Mouse (Mus musculus) limb, embryonic 10.5 days (tissue): ENCODE data around the gene Myo16. TPM values are rescaled to one million over a fixed set of nuclear protein-coding genes. Genes with fewer than 3 reads are reported as not detected.

ENCODE experiments used
- DNase-seq: peaks from one replicate; pipeline ENCODE4 v3.0.0-alpha.2; 2017; ENCODE audit warnings: low spot score
- H3K27ac ChIP-seq: fragments of 300-500 bp; sonication (generic); 2 replicates; pipeline ENCODE4 v1.5.1; 2016; ENCODE audit warnings: mild to moderate bottlenecking
- H3K27me3 ChIP-seq: fragments of 300-500 bp; sonication (generic); 2 replicates; pipeline ENCODE4 v1.6.1; 2016; ENCODE audit warnings: low read depth, mild to moderate bottlenecking; ENCODE audit not compliant: poor library complexity, severe bottlenecking
- H3K36me3 ChIP-seq: fragments of 300-500 bp; sonication (generic); 2 replicates; pipeline ENCODE4 v1.6.1; 2016; ENCODE audit warnings: mild to moderate bottlenecking, moderate library complexity
- H3K4me1 ChIP-seq: fragments of 300-500 bp; sonication (generic); 2 replicates; pipeline ENCODE4 v1.6.1; 2016
- H3K4me3 ChIP-seq: fragments of 300-500 bp; sonication (generic); 2 replicates; pipeline ENCODE4 v1.5.1; 2016; ENCODE audit warnings: mild to moderate bottlenecking, moderate library complexity
- H3K9me3 ChIP-seq: fragments of 300-500 bp; sonication (generic); replicated peaks from 2 replicates; pipeline ENCODE4 v1.6.1; 2016; ENCODE audit warnings: mild to moderate bottlenecking
- WGBS: fragments of 180-500 bp; shearing (Covaris S2); methylation state at CpG from one replicate; pipeline ENCODE4 v1.1.7; 2016; 5-methylcytosine and 5-hydroxymethylcytosine counted together
- polyA plus RNA-seq: library from polyadenylated mRNA; unstranded; fragments of >200 nt; fragmentation: Nextera tagmentation; extraction: Ambion mirVana; gene quantifications from 2 replicates; pipeline ENCODE4 v1.2.1, GENCODE M21; 2016

Gene Myo16
- polyA plus RNA-seq: 0.08 and 0.20 TPM in 2 replicates

DNA sequence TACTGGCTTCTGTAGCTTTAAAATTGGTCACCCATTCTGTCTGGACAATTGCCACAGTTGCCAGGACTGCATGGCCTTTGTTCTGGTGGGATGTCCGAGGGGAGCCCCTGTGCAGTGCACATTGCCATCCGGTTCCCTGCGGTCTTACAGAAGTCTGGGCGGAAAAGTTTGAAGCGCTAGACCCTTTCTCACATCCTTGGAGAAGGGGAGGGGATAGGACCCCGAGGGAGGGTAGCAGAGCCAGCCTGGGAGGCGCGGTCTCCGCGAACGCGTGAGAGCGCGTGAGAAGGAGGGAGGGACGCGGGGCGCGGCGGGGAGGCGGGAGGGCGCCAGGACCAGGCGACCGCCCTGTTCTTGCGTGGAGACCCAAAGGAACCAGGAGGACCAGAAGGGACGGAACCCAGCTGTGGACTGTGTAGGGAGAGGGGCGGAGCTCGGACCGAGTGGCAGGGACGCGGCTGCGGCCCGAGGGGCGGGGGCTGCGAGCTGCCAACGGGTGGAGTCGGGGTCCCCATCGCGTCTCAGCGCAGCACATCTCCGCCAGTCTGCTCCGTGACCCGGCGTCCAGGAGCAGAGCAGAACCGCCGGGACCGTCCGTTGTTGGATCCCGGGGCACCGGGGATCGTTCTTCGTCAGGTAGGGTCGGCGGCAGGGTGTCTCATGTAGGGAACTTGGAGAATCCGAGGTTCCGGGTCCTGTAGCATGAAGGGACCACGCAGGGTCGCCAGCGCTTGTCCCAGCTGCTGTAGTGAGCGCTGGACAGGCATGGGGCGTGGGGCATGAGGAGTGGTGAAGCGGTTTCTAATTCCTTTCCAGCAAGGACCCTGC lies at the start of gene Myo16:
TSS of gene Myo16 (plus strand) at position 301 of the 828 bp plus-strand sequence.
- H3K27me3 ChIP-seq: peaks cover 37% of the 10 kb centered on the region
- H3K4me1 ChIP-seq: peaks cover 11% of the 10 kb centered on the region
- no peaks in the 10 kb centered on the region for H3K9me3 ChIP-seq
- no peaks in the 10 kb centered on the region for H3K36me3 ChIP-seq
- peak within 1 kb of the TSS; percentile 73 for H3K4me3 ChIP-seq
- WGBS: under 1% methylated on average over 61 of the region's 61 CpGs
- peak within 1 kb of the TSS; percentile 83 for H3K27ac ChIP-seq
- DNase-seq: peak; percentile 75

GRCm38 (mm10) chr8:10108516-10109271 lies 45.0 kb upstream of the Myo16 start:
- H3K4me1 ChIP-seq: no peaks in the 10 kb centered on the region
- no peaks in the 10 kb centered on the region for H3K9me3 ChIP-seq
- no peaks in the 10 kb centered on the region for H3K36me3 ChIP-seq
- H3K4me3 ChIP-seq: no peak overlapping the region
- H3K27me3 ChIP-seq: no peaks in the 10 kb centered on the region
- 90% methylated on average over 8 of the region's 8 CpGs for WGBS
- no peak for DNase-seq
- no peak overlapping the region for H3K27ac ChIP-seq

DNA sequence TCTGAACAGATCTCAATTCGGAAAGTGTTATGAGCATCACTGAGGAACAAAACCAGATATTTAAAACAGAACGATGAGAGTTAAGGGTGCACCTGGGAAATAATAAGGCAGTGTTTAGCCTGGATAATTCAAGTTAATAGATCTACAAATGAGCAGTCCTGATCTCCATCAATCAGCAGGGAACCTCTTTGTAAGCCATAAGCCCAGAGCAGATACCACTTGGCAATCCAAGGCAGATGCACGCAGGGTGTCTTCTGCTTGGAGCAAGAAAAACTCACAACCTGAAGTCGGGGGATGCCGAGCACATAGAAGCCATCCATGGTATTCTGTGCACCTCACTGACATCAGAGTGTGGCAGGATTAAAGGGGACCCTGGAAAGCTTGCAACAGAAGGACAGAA lies 31.0 kb upstream of the Myo16 start:
- no peak for DNase-seq
- Histone ChIP-seq H3K4me3 (no peak overlapping the region), H3K4me1 (no peaks in the 10 kb centered on the region), H3K27me3 (no peaks in the 10 kb centered on the region), H3K9me3 (no peaks in the 10 kb centered on the region), H3K36me3 (no peaks in the 10 kb centered on the region), H3K27ac (no peak overlapping the region)
- WGBS: 89% methylated on average over 5 of the region's 5 CpGs

GRCm38 (mm10) chr8:10123412-10123811 lies 30.3 kb upstream of the Myo16 start:
- Histone ChIP-seq H3K4me3 (no peak overlapping the region), H3K9me3 (no peaks in the 10 kb centered on the region), H3K27me3 (no peaks in the 10 kb centered on the region), H3K36me3 (no peaks in the 10 kb centered on the region), H3K4me1 (no peaks in the 10 kb centered on the region), H3K27ac (no peak overlapping the region)
- DNase-seq: no peak
- WGBS: 86% methylated on average over 2 of the region's 2 CpGs

GRCm38 (mm10) chr8:10125684-10126083 lies 28.0 kb upstream of the Myo16 start:
- Histone ChIP-seq H3K4me1 (no peaks in the 10 kb centered on the region), H3K27ac (no peak overlapping the region), H3K4me3 (no peak overlapping the region), H3K36me3 (no peaks in the 10 kb centered on the region), H3K27me3 (no peaks in the 10 kb centered on the region), H3K9me3 (no peaks in the 10 kb centered on the region)
- no peak for DNase-seq
- 85% methylated on average over 4 of the region's 4 CpGs for WGBS

DNA sequence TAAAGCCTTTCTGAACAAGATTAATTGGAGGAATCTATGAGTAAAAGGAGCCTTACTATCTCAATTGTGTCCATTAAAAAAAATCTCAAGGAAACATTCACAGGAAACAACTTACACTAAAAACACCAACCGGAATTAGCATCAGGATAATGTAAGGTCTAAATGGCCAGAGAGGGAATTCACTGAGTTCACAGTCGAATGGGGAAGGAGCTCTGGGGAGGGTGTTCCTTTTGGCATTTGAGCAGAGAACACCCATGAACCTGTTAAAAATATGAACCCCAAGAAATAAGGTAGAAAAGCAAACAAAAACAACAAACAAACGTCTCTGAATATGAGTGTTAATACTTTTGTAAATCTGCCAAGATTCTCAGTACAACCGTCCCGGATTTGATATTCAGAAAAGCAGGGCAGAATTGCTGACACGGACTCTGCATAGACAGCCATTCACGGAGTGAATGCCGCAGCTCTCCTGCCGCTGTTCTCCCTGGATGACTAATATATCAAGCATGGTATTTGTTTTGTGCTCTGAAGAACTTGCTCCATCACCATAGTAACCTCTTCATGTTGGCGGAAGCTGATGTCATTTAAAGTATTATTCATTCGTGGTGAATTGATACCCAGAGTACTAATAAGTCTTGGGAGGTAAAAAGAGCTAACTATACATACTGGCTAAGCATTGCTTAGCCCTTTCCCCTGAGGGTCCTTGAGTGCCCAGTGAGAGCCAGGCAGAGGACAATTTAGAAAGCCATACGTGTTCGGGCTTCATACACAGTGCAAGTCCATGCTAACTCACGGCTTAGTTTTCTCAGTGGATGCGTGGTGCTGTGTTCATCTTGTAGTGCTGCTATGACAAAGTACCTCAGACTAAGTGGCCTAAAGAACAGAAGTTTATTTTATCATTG lies 22.9 kb upstream of the Myo16 start:
- no peak overlapping the region for H3K27ac ChIP-seq
- H3K9me3 ChIP-seq: no peaks in the 10 kb centered on the region
- H3K27me3 ChIP-seq: no peaks in the 10 kb centered on the region
- H3K36me3 ChIP-seq: no peaks in the 10 kb centered on the region
- no peak for DNase-seq
- H3K4me1 ChIP-seq: no peaks in the 10 kb centered on the region
- H3K4me3 ChIP-seq: no peak overlapping the region
- 88% methylated on average over 15 of the region's 15 CpGs for WGBS

- no peaks in the 10 kb centered on the region for H3K36me3 ChIP-seq
- H3K27ac ChIP-seq: no peak overlapping the region
Observed at GRCm38 (mm10) chr8:10139536-10139935, 14.2 kb upstream of the Myo16 start.

DNA sequence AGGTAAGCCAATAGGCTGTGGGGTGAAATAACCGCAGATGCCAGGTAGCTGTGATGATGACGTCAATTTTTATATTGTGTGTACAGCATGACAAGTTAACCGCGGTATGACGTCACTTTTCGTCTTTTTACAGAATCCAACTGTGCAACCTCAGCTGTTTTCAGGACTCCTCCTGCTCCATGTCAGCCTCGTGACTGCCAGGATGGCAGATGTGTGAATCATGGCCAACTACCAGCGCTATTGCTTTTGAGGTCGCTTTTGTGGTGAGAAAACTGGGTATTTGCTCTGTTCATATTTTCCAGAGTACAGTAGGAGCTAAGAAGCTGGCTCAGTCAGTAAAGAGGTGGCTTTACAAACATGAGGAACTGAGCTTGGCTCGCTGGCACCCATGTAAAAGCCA lies 9.8 kb upstream of the Myo16 start:
- Histone ChIP-seq H3K36me3 (no peaks in the 10 kb centered on the region), H3K4me3 (no peak overlapping the region), H3K27ac (no peak overlapping the region), H3K4me1 (peaks cover 3% of the 10 kb centered on the region; the same call in 1 of the 2 replicates), H3K9me3 (no peaks in the 10 kb centered on the region), H3K27me3 (no peaks in the 10 kb centered on the region)
- no peak for DNase-seq
- WGBS: 87% methylated on average over 10 of the region's 10 CpGs

More at GRCm38 (mm10) chr8:10139536-10139935, 14.2 kb upstream of the Myo16 start:
- Histone ChIP-seq H3K4me1 (peaks cover 3% of the 10 kb centered on the region; the same call in 1 of the 2 replicates), H3K27me3 (no peaks in the 10 kb centered on the region), H3K4me3 (no peak overlapping the region), H3K9me3 (no peaks in the 10 kb centered on the region)
- DNase-seq: peak; percentile 36
- 21% methylated on average over 8 of the region's 8 CpGs for WGBS

DNA sequence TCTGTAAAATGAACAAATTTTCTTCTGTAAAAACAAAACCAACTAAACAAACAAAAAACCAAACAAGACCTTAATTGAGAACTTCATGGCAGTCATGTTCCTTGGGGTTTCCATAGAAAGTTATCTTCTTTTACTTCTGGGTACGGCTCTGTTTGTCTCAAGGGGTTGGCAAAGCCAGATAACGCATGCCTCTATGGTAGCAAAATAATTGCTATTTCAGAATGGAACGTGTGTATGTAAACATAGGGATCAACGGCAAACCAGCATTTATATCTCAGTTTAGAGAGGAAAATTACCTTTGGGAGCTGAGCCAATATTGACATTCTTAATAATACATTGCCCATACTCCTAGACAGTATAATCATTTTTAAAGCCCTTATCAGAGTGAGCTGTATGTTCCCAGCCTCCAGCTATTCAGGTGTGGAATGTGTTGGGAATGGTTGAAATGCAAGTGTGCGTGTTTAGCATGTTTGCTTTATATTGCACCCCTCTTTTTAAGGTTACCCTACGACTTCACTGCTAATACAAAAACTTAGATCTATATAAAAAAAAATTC lies 1.9 kb upstream of the Myo16 start:
- WGBS: 92% methylated on average over 6 of the region's 6 CpGs

DNA sequence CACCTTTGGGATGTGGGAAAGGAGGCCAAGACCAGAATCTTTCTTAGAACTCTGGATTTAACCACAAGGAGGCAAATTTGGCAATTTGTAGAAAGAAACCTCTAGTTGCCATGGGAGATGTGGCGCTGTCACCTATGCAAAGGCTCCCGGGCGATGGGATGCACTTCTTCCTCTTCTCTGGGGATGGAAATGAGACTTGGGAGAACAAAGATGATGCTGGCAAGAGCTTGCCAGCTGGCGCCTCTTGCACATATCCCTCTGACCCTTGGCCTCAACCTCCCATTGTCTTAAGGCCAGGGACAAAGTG lies 681 bp downstream of the Myo16 start:
- DNase-seq: peak; percentile 32
- WGBS: 12% methylated on average over 4 of the region's 4 CpGs
- Histone ChIP-seq H3K36me3 (no peaks in the 10 kb centered on the region), H3K27ac (no peak overlapping the region), H3K27me3 (peaks cover 37% of the 10 kb centered on the region), H3K9me3 (no peaks in the 10 kb centered on the region), H3K4me3 (peak overlapping the region; percentile 73), H3K4me1 (peaks cover 11% of the 10 kb centered on the region)

More for the DNA sequence above, 1.9 kb upstream of the Myo16 start:
- H3K27ac ChIP-seq: no peak overlapping the region
- peaks cover 11% of the 10 kb centered on the region for H3K4me1 ChIP-seq
- no peak for DNase-seq
- no peaks in the 10 kb centered on the region for H3K36me3 ChIP-seq
- no peaks in the 10 kb centered on the region for H3K9me3 ChIP-seq
- peaks cover 37% of the 10 kb centered on the region for H3K27me3 ChIP-seq
- H3K4me3 ChIP-seq: no peak overlapping the region

GRCm38 (mm10) chr8:10155075-10155474 lies 1.4 kb downstream of the Myo16 start:
- Histone ChIP-seq H3K36me3 (no peaks in the 10 kb centered on the region), H3K27ac (no peak overlapping the region), H3K4me1 (peaks cover 11% of the 10 kb centered on the region), H3K4me3 (no peak overlapping the region), H3K27me3 (peaks cover 37% of the 10 kb centered on the region), H3K9me3 (no peaks in the 10 kb centered on the region)
- 94% methylated on average over 16 of the region's 16 CpGs for WGBS
- DNase-seq: no peak

DNA sequence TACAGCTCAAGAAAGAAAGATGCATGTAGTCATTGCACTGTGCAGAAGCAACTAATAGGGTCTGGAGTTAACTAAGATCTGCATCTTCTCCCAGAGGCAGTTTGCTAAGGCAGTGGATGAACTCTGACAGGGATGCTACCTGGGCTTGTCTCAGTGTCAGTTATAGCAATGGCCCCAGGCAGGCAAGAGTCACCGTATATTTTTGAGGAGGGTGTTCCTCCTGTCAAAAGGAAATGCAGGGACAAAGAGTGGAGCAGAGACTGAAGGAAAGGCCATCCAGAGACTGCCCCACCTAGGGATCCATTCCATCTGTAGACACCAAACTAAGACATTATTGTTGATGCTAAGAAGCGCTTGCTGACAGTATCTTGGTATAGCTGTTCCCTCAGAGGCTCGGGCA lies 7.4 kb downstream of the Myo16 start:
- H3K4me3 ChIP-seq: no peak overlapping the region
- H3K4me1 ChIP-seq: no peaks in the 10 kb centered on the region
- WGBS: 87% methylated on average over 3 of the region's 3 CpGs

More for the DNA sequence above, 7.4 kb downstream of the Myo16 start:
- Histone ChIP-seq H3K9me3 (no peaks in the 10 kb centered on the region), H3K36me3 (no peaks in the 10 kb centered on the region), H3K27me3 (peaks cover under 1% of the 10 kb centered on the region; the same call in 1 of the 2 replicates), H3K27ac (no peak overlapping the region)
- DNase-seq: no peak
